Mouse (Mus musculus) limb, embryonic 15.5 days (tissue): ENCODE results near the gene Hmcn2. TPM values are rescaled to one million over a fixed set of nuclear protein-coding genes. Genes with fewer than 3 reads are reported as not detected.

Experiments
- ATAC-seq: fragments of 200-750 bp; cut with Nextera tagmentation; 2 replicates; pipeline ENCODE4 v1.8.0; 2017; ENCODE audit warnings: low read depth, moderate TSS enrichment; ENCODE audit not compliant: insufficient number of reproducible peaks, low FRiP score, low TSS enrichment
- H3K27ac ChIP-seq: fragments of 300-500 bp; sonication (generic); 2 replicates; pipeline ENCODE4 v1.5.1; 2015; ENCODE audit warnings: moderate library complexity, mild to moderate bottlenecking, inconsistent platforms
- H3K27me3 ChIP-seq: fragments of 300-500 bp; sonication (generic); 2 replicates; pipeline ENCODE4 v1.6.1; 2015; ENCODE audit warnings: inconsistent platforms
- H3K36me3 ChIP-seq: fragments of 300-500 bp; sonication (generic); 2 replicates; pipeline ENCODE4 v1.6.1; 2015; ENCODE audit warnings: inconsistent platforms
- H3K4me1 ChIP-seq: fragments of 300-500 bp; sonication (generic); 2 replicates; pipeline ENCODE4 v1.6.1; 2015; ENCODE audit warnings: inconsistent platforms
- H3K4me2 ChIP-seq: fragments of 300-500 bp; sonication (generic); 2 replicates; pipeline ENCODE4 v1.6.1; 2015; ENCODE audit warnings: mild to moderate bottlenecking, inconsistent platforms
- H3K4me3 ChIP-seq: fragments of 300-500 bp; sonication (generic); 2 replicates; pipeline ENCODE4 v1.5.1; 2015; ENCODE audit warnings: mild to moderate bottlenecking, inconsistent platforms
- H3K9ac ChIP-seq: fragments of 300-500 bp; sonication (generic); 2 replicates; pipeline ENCODE4 v1.6.1; 2015; ENCODE audit warnings: inconsistent platforms
- H3K9me3 ChIP-seq: fragments of 300-500 bp; sonication (generic); 2 replicates; pipeline ENCODE4 v1.6.1; 2016; ENCODE audit warnings: inconsistent platforms
- WGBS: fragments of 180-500 bp; shearing (Covaris S2); methylation state at CpG from one replicate; pipeline ENCODE4 v1.1.7; 2015; 5-methylcytosine and 5-hydroxymethylcytosine counted together
- polyA plus RNA-seq: library from polyadenylated mRNA; unstranded; fragments of >200 nt; fragmentation: Nextera tagmentation; extraction: Ambion mirVana; gene quantifications from 2 replicates; pipeline ENCODE4 v1.2.1, GENCODE M21; 2015

Gene Hmcn2
- 0.32 and 0.74 TPM in 2 replicates for polyA plus RNA-seq

- ATAC-seq, result no peak
- H3K36me3 ChIP-seq, result no peaks in the 10 kb centered on the region
- peaks cover 78% of the 10 kb centered on the region for H3K27me3 ChIP-seq
- no peak within 1 kb of the TSS for H3K9ac ChIP-seq
- H3K9me3 ChIP-seq, result no peaks in the 10 kb centered on the region
- no peak within 1 kb of the TSS for H3K27ac ChIP-seq
- H3K4me1 ChIP-seq, result peaks cover 9% of the 10 kb centered on the region
- H3K4me2 ChIP-seq, result peak within 1 kb of the TSS; percentile 29
- H3K4me3 ChIP-seq, result peak within 1 kb of the TSS; percentile 16
- WGBS, result 1% methylated on average over 28 of the region's 33 CpGs
These were observed at the start of gene Hmcn2 for GRCm38 (mm10) chr2:31314007-31314465. TSS of gene Hmcn2 (plus strand) at chr2:31314415.

DNA sequence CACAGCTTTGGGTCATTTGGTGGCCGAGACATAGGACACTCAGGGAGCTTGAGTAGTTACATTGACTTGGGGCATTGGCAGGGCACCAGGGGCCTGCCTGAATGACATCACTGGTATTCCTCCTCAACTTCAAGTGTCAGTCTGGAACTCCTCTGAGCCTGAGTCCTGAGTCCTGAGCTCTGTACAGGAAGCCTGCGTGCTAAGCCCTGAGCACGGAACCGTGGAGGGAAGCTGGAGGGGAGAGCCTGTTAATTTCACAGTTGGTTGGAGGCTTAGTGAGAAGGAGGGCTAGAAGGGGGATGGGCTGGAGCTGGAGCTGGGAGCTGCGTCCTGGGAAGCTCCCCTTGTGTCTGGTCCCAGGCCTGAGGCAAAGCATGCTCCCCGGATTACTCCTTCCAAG, 46.8 kb upstream of the Hmcn2 start:
- 56% methylated on average over 6 of the region's 6 CpGs for WGBS
- ATAC-seq, result no peak
- H3K4me3 ChIP-seq, result no peak overlapping the region
- H3K36me3 ChIP-seq, result peaks cover 4% of the 10 kb centered on the region; the same call in 1 of the 2 replicates
- peaks cover 42% of the 10 kb centered on the region for H3K4me1 ChIP-seq
- H3K9me3 ChIP-seq, result no peaks in the 10 kb centered on the region
- H3K27me3 ChIP-seq, result no peaks in the 10 kb centered on the region
- no peak overlapping the region for H3K27ac ChIP-seq
- H3K9ac ChIP-seq, result no peak overlapping the region
- no peak overlapping the region for H3K4me2 ChIP-seq

DNA sequence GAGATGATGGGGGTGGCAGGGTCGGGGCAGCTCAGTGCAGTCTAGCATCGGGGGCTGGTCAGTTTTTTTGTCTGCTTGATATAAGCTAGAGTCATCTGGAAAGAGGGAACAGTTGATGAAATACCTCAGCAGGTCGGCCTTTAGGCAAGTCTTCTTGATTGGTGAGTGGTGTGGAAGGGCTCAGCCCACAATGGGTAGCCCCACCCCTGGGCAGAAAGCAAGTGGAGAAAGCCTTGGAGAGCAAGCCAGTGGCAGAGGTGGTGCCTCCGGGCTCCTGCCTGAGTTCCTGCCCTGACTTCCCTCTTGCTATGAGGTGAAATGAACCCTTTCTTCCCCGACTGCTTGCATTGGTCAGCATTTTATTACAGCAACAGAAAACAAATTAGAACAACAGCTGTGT, 45.6 kb upstream of the Hmcn2 start:
- H3K36me3 ChIP-seq, result peaks cover 4% of the 10 kb centered on the region; the same call in 1 of the 2 replicates
- no peak for ATAC-seq

DNA sequence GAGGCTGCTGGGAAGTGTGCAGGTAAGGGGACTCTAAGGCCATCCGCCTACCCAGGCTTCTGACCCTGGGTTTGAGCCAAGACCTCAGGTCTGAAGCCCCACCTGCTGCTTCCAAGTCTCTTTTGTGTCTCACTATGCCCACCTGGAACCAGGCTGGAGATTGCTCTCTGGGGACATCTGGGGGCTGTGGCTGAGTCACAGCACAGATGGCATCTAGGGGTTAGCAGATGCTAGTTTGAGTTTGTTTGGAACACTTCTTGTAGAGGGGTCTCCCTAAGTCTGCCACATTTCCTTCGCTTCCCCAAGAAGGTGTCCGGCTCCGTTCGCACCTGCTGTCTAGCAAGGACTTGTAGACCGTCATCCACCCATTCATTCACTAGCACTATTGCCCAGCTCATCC, 45.0 kb upstream of the Hmcn2 start:
- ATAC-seq, result no peak
- H3K4me1 ChIP-seq, result peaks cover 25% of the 10 kb centered on the region
- no peak overlapping the region for H3K4me3 ChIP-seq
- H3K9me3 ChIP-seq, result no peaks in the 10 kb centered on the region
- WGBS, result 87% methylated on average over 6 of the region's 6 CpGs
- peaks cover 4% of the 10 kb centered on the region; the same call in 1 of the 2 replicates for H3K36me3 ChIP-seq
- no peak overlapping the region for H3K9ac ChIP-seq
- no peaks in the 10 kb centered on the region for H3K27me3 ChIP-seq
- no peak overlapping the region for H3K4me2 ChIP-seq
- no peak overlapping the region for H3K27ac ChIP-seq

More for the DNA sequence above, 45.6 kb upstream of the Hmcn2 start:
- peaks cover 31% of the 10 kb centered on the region for H3K4me1 ChIP-seq
- no peak overlapping the region for H3K9ac ChIP-seq
- WGBS, result 42% methylated on average over 5 of the region's 5 CpGs
- no peaks in the 10 kb centered on the region for H3K9me3 ChIP-seq
- no peak overlapping the region for H3K4me3 ChIP-seq
- H3K4me2 ChIP-seq, result no peak overlapping the region
- no peaks in the 10 kb centered on the region for H3K27me3 ChIP-seq
- H3K27ac ChIP-seq, result no peak overlapping the region

GRCm38 (mm10) chr2:31269847-31270246, 44.4 kb upstream of the Hmcn2 start:
- 95% methylated on average over 10 of the region's 10 CpGs for WGBS
- Histone ChIP-seq H3K27ac (no peak overlapping the region), H3K4me2 (no peak overlapping the region), H3K36me3 (peaks cover 4% of the 10 kb centered on the region; the same call in 1 of the 2 replicates), H3K9ac (no peak overlapping the region), H3K4me1 (peaks cover 18% of the 10 kb centered on the region), H3K9me3 (no peaks in the 10 kb centered on the region), H3K27me3 (no peaks in the 10 kb centered on the region), H3K4me3 (no peak overlapping the region)
- ATAC-seq, result no peak

DNA sequence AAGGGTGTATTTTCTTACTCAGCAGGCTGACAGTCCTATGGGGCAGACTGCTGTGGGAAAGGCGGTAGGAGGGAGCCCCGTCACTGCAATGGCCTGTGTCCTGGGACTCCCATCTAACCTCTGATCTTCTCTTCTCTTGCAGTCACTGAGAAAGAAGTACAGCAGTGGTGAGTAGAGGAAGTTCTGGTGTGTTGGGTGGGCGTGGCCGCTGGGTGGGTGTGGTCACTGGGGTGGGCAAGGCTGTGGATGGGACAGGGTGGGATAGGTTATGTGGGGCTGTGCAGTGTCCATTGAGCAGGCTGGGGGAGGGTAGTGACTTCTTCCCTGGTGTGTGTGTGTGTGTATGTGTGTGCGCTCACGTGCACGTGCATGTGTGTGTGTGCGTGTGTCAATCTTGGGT, 43.7 kb upstream of the Hmcn2 start:
- H3K4me3 ChIP-seq, result no peak overlapping the region
- WGBS, result 89% methylated on average over 8 of the region's 8 CpGs
- no peak for ATAC-seq

GRCm38 (mm10) chr2:31271071-31271470, 43.1 kb upstream of the Hmcn2 start:
- H3K4me3 ChIP-seq, result no peak overlapping the region
- no peak overlapping the region for H3K27ac ChIP-seq
- WGBS, result 93% methylated on average over 1 of the region's 1 CpGs
- H3K36me3 ChIP-seq, result peaks cover 10% of the 10 kb centered on the region; the same call in 1 of the 2 replicates
- H3K27me3 ChIP-seq, result no peaks in the 10 kb centered on the region
- H3K9ac ChIP-seq, result no peak overlapping the region
- H3K9me3 ChIP-seq, result no peaks in the 10 kb centered on the region
- no peak overlapping the region for H3K4me2 ChIP-seq
- H3K4me1 ChIP-seq, result peaks cover 12% of the 10 kb centered on the region
- ATAC-seq, result no peak

More for the DNA sequence above, 43.7 kb upstream of the Hmcn2 start:
- Histone ChIP-seq H3K9me3 (no peaks in the 10 kb centered on the region), H3K27ac (no peak overlapping the region), H3K4me2 (no peak overlapping the region), H3K9ac (no peak overlapping the region), H3K36me3 (peaks cover 9% of the 10 kb centered on the region; the same call in 1 of the 2 replicates), H3K27me3 (no peaks in the 10 kb centered on the region), H3K4me1 (peaks cover 12% of the 10 kb centered on the region)

DNA sequence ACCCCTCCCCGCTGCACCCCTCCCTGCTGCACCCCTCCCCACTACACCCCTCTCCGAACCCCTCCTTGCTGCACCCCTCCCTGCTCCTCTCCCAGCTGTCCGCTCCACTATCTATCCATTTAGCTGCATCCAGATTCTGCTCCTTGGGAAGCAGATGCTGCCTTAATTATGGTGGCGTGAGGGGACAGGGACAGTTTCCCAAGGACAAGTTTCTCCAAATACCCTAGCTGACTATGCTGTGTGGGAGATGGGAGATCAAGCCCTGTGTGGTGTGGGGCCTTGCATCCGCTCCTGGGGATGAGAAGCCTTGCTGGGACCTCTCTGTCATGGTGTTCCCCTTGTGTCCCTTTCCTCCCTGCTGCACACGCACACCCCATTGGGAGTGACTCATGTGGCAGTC, 39.2 kb upstream of the Hmcn2 start:
- H3K4me3 ChIP-seq, result no peak overlapping the region
- H3K9me3 ChIP-seq, result no peaks in the 10 kb centered on the region
- 88% methylated on average over 6 of the region's 6 CpGs for WGBS
- no peaks in the 10 kb centered on the region for H3K4me1 ChIP-seq
- H3K27ac ChIP-seq, result no peak overlapping the region
- no peak overlapping the region for H3K9ac ChIP-seq
- no peak overlapping the region for H3K4me2 ChIP-seq
- peaks cover 19% of the 10 kb centered on the region for H3K36me3 ChIP-seq
- H3K27me3 ChIP-seq, result no peaks in the 10 kb centered on the region
- ATAC-seq, result no peak

- H3K4me1 ChIP-seq, result no peaks in the 10 kb centered on the region
- H3K9ac ChIP-seq, result no peak overlapping the region
- WGBS, result 75% methylated on average over 6 of the region's 6 CpGs
These were observed 36.4 kb upstream of the Hmcn2 start for GRCm38 (mm10) chr2:31277810-31278209.

DNA sequence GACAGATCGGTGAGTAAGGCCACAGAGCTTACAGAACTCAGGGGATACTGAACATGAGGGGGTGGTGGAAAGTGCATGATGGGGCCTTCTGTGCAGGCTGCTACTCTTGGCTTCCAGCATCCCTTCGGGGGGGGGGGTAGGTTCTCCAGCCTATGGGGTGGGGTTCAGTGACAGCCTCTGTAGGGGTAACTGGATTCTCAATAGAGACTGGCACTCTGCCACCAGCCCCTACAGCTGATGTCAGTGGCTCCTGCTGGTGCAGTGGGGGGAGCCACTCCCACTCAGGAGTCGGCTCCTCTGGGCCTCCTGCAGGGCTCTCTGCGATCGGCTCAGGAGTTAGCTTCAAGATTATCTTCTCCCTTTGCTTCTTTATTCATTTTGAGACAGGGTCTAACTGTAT, 35.7 kb upstream of the Hmcn2 start:
- H3K4me3 ChIP-seq, result no peak overlapping the region
- ATAC-seq, result no peak
- WGBS, result 70% methylated on average over 5 of the region's 5 CpGs
- H3K9me3 ChIP-seq, result no peaks in the 10 kb centered on the region
- H3K27ac ChIP-seq, result no peak overlapping the region
- H3K36me3 ChIP-seq, result peaks cover 46% of the 10 kb centered on the region
- H3K27me3 ChIP-seq, result no peaks in the 10 kb centered on the region
- H3K4me2 ChIP-seq, result no peak overlapping the region
- H3K4me1 ChIP-seq, result no peaks in the 10 kb centered on the region
- no peak overlapping the region for H3K9ac ChIP-seq

More at GRCm38 (mm10) chr2:31277810-31278209, 36.4 kb upstream of the Hmcn2 start:
- no peaks in the 10 kb centered on the region for H3K9me3 ChIP-seq
- peaks cover 40% of the 10 kb centered on the region for H3K36me3 ChIP-seq
- no peak overlapping the region for H3K27ac ChIP-seq
- ATAC-seq, result no peak
- no peak overlapping the region for H3K4me3 ChIP-seq
- no peaks in the 10 kb centered on the region for H3K27me3 ChIP-seq
- H3K4me2 ChIP-seq, result no peak overlapping the region

DNA sequence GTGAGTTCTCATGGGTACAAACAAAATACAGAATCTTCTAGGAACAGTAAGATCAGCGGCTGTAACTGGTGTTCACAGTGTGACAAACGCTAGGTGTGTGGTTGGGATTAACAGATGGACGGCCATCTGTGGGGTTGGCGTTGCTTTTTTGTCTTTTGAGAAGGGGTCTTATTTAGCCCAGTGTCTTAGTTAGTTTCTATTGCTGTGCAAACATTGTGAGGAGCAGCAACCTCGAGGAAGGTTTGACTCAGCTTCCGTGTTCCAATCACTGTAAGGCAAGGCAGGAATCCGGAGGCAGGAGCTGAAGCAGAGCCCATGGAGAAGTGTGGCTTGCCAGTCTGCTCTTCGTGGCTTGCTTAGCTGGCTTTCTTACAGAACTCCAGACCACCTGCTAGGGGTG, 33.1 kb upstream of the Hmcn2 start:
- Histone ChIP-seq H3K9me3 (no peaks in the 10 kb centered on the region), H3K4me2 (no peak overlapping the region), H3K36me3 (peaks cover 63% of the 10 kb centered on the region), H3K9ac (no peak overlapping the region), H3K27ac (no peak overlapping the region), H3K27me3 (no peaks in the 10 kb centered on the region), H3K4me3 (no peak overlapping the region), H3K4me1 (no peaks in the 10 kb centered on the region)
- ATAC-seq, result no peak
- 91% methylated on average over 8 of the region's 8 CpGs for WGBS

DNA sequence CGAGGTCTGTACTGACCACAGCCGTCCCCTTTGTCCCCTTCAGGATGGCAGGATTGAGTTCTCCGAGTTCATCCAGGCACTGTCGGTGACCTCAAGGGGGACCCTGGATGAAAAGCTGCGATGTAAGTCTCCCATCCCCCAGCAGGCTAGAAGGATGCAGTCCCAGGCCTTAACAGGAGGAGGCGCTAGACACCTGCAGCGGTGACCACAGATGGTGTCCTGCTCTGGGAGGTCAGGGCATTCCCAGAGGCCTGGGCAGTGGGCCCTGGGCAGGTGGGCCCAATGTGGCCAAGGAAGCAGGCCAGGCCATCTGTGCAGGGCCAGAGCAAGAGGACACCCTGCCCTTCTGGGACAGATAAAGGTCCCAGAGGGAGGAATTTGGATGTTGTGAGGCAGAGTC, 31.9 kb upstream of the Hmcn2 start:
- Histone ChIP-seq H3K27me3 (no peaks in the 10 kb centered on the region), H3K4me1 (no peaks in the 10 kb centered on the region), H3K9ac (no peak overlapping the region), H3K4me3 (no peak overlapping the region), H3K27ac (no peak overlapping the region), H3K4me2 (no peak overlapping the region), H3K9me3 (no peaks in the 10 kb centered on the region), H3K36me3 (peaks cover 70% of the 10 kb centered on the region)
- WGBS, result 57% methylated on average over 7 of the region's 7 CpGs
- ATAC-seq, result no peak

DNA sequence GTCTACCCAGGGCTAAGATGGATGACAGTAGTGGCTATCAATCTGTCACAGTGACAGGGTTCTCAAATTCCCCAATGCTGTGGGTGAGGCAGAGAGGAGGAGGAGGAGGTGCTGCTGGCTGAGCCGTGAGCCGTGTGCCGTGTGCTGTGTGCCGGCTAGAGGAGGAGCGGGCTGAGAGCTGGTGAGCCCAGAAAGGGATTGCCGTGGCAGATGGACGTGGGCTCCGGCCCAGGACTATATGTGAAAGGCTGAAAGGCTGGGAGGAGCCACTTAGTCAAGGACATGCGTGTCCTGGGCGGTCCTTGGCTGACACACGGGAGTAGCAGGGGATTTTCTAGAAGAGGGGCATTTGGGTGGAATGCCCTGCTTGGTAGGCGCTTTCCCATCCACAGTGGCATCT, 31.3 kb upstream of the Hmcn2 start:
- Histone ChIP-seq H3K4me3 (no peak overlapping the region), H3K4me1 (no peaks in the 10 kb centered on the region), H3K9me3 (no peaks in the 10 kb centered on the region), H3K27ac (no peak overlapping the region), H3K27me3 (no peaks in the 10 kb centered on the region), H3K36me3 (peaks cover 68% of the 10 kb centered on the region), H3K4me2 (no peak overlapping the region), H3K9ac (no peak overlapping the region)
- WGBS, result 93% methylated on average over 12 of the region's 12 CpGs
- ATAC-seq, result no peak
